Mouse (Mus musculus) forebrain, postnatal 0 days (tissue): ENCODE data around the gene Lipt1. TPM values are rescaled to one million over a fixed set of nuclear protein-coding genes. Genes with fewer than 3 reads are reported as not detected.

Experiments
- ATAC-seq: fragments of 200-750 bp; cut with Nextera tagmentation; 2 replicates; pipeline ENCODE4 v1.8.0; 2017; ENCODE audit warnings: mild to moderate bottlenecking, moderate library complexity
- DNase-seq: peaks from one replicate; pipeline ENCODE4 v3.0.0-alpha.2; 2015
- H3K27ac ChIP-seq: fragments of 300-500 bp; sonication (generic); 2 replicates; pipeline ENCODE4 v1.5.1; 2014; ENCODE audit warnings: low read depth, mild to moderate bottlenecking, antibody characterized with exemption, low read length, moderate library complexity, mixed read lengths
- H3K27me3 ChIP-seq: fragments of 300-500 bp; sonication (generic); 2 replicates; pipeline ENCODE4 v1.6.1; 2014; ENCODE audit warnings: mild to moderate bottlenecking, low read length, mixed read lengths; ENCODE audit not compliant: insufficient read depth
- H3K36me3 ChIP-seq: fragments of 300-500 bp; sonication (generic); 2 replicates; pipeline ENCODE4 v1.6.1; 2014; ENCODE audit warnings: mild to moderate bottlenecking, moderate library complexity; ENCODE audit not compliant: insufficient read depth
- H3K4me1 ChIP-seq: fragments of 300-500 bp; sonication (generic); 2 replicates; pipeline ENCODE4 v1.6.1; 2014; ENCODE audit warnings: antibody characterized with exemption; ENCODE audit not compliant: insufficient read depth
- H3K4me2 ChIP-seq: fragments of 300-500 bp; sonication (generic); 2 replicates; pipeline ENCODE4 v1.6.1; 2014; ENCODE audit warnings: low read depth, mild to moderate bottlenecking, moderate library complexity
- H3K4me3 ChIP-seq: fragments of 300-500 bp; sonication (generic); 2 replicates; pipeline ENCODE4 v1.5.1; 2014; ENCODE audit warnings: low read depth, low read length, mixed read lengths
- H3K9ac ChIP-seq: fragments of 300-500 bp; sonication (generic); 2 replicates; pipeline ENCODE4 v1.6.1; 2014; ENCODE audit warnings: mild to moderate bottlenecking
- H3K9me3 ChIP-seq: fragments of 300-500 bp; sonication (generic); 2 replicates; pipeline ENCODE4 v1.6.1; 2016; ENCODE audit warnings: low read length
- CTCF ChIP-seq: sonication (generic); IDR thresholded peaks from 2 replicates; pipeline ENCODE4 v1.5.1; 2016; ENCODE audit warnings: antibody characterized with exemption, control low read depth, low read depth
- WGBS: fragments of 180-500 bp; shearing (Covaris S2); extraction: QIAGEN DNeasy Blood & Tissue Kit; methylation state at CpG from one replicate; pipeline ENCODE4 v1.1.7; 2014; 5-methylcytosine and 5-hydroxymethylcytosine counted together
- polyA plus RNA-seq: library from polyadenylated mRNA; unstranded; fragments of >200 nt; fragmentation: Nextera tagmentation; extraction: Ambion mirVana; gene quantifications from 2 replicates; pipeline ENCODE4 v1.2.1, GENCODE M21; 2015
- total RNA-seq: library from RNA; depleted of rRNA; stranded (reverse); fragments of >200 nt; gene quantifications from 2 replicates; pipeline ENCODE4 v1.2.3, GENCODE M21; 2014; rRNA removed

The Lipt1 gene
- total and polyA plus RNA-seq, 2 experiments from 2014 or later: 5.7 to 8.1 TPM

DNA sequence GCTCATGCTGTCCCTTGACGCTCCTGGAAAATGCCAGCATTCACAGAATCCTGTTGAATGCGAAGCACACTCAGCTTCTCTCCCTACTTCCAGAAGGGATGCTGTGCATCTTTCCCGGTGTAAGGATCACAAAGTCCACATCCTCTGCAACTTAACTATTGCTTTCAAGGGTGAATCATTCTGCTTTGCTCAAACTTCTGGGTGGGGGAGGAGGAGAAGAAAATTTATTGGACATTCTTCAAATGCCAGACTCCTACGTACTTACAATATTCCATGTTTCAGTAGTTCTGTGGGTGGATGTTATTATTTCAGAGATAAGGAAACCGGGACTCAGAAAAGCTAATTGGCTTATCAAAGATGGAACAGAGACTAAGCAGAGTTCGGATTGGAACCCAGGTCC is 46.6 kb downstream of the Lipt1 start:
- Histone ChIP-seq H3K27ac (no peak overlapping the region), H3K9me3 (no peaks in the 10 kb centered on the region), H3K9ac (no peak overlapping the region), H3K36me3 (no peaks in the 10 kb centered on the region), H3K4me3 (no peak overlapping the region), H3K4me2 (no peak overlapping the region), H3K4me1 (no peaks in the 10 kb centered on the region), H3K27me3 (no peaks in the 10 kb centered on the region)
- no peak for TF ChIP-seq CTCF
- WGBS: 81% methylated on average over 6 of the region's 6 CpGs
- ATAC-seq (no peak), DNase-seq (no peak)

DNA sequence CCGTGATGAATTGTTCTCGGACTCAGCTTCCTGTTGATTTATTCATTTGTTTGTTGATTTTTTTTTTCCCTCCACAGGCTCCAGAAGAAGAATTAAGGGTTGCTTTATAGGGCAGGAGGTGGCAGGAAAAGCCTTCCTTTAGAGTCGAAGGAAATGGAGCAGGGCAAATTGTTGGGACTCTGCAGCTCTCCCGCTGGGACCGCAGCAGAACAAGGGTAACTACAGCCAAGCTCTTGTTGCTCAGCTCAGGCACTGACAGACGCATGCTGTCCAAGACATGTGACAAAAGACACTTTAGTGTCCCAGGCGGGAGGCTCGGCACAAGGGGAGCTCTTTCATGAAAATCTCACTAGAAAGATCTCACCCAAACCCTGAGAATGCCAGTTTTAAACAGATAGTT is 51.0 kb downstream of the Lipt1 start:
- H3K27me3 ChIP-seq: no peaks in the 10 kb centered on the region
- TF ChIP-seq CTCF: no peak
- H3K9ac ChIP-seq: no peak overlapping the region
- H3K36me3 ChIP-seq: no peaks in the 10 kb centered on the region
- no peaks in the 10 kb centered on the region for H3K4me1 ChIP-seq
- no peaks in the 10 kb centered on the region for H3K9me3 ChIP-seq
- H3K27ac ChIP-seq: no peak overlapping the region
- DNase-seq (no peak), ATAC-seq (no peak; the same call in 1 of the 2 replicates)
- WGBS: 44% methylated on average over 8 of the region's 8 CpGs
- H3K4me2 ChIP-seq: no peak overlapping the region
- no peak overlapping the region for H3K4me3 ChIP-seq

Other genes with a start within 250 kb of the Lipt1 start
- gene 2010300C02Rik, start 151.7 kb upstream of the Lipt1 start, total RNA-seq: 20.5 and 22.7 TPM in 2 replicates
- 10.4 and 13.6 TPM in 2 replicates for gene 2010300C02Rik, start 151.7 kb upstream of the Lipt1 start, polyA plus RNA-seq
- 14.8 and 15.9 TPM in 2 replicates for gene Tsga10, start 5.3 kb upstream of the Lipt1 start, total RNA-seq
- gene Tsga10, start 5.3 kb upstream of the Lipt1 start, polyA plus RNA-seq: 10.2 and 10.3 TPM in 2 replicates
- 9.7 and 11.9 TPM in 2 replicates for gene Mitd1, start 18.7 kb downstream of the Lipt1 start, total RNA-seq
- gene Mitd1, start 18.7 kb downstream of the Lipt1 start, polyA plus RNA-seq: 8.1 and 9.5 TPM in 2 replicates
- gene Mrpl30, start 18.7 kb downstream of the Lipt1 start, total RNA-seq: 105 and 153 TPM in 2 replicates
- gene Mrpl30, start 18.7 kb downstream of the Lipt1 start, polyA plus RNA-seq: 291 and 359 TPM in 2 replicates
- gene Lyg2, start 44.8 kb downstream of the Lipt1 start, total RNA-seq: 0.05 TPM in 1 of 2 replicates, not detected in the other
- not detected in 2 replicates for gene Lyg2, start 44.8 kb downstream of the Lipt1 start, polyA plus RNA-seq
- not detected in 2 replicates for gene Lyg1, start 86.0 kb downstream of the Lipt1 start, total RNA-seq
- gene Lyg1, start 86.0 kb downstream of the Lipt1 start, polyA plus RNA-seq: not detected in 2 replicates
- 48.1 and 60.2 TPM in 2 replicates for gene Txndc9, start 126.2 kb downstream of the Lipt1 start, total RNA-seq
- 126 and 129 TPM in 2 replicates for gene Txndc9, start 126.2 kb downstream of the Lipt1 start, polyA plus RNA-seq
- gene Eif5b, start 126.3 kb downstream of the Lipt1 start, total RNA-seq: 10.5 and 21.6 TPM in 2 replicates
- 13.7 and 18.1 TPM in 2 replicates for gene Eif5b, start 126.3 kb downstream of the Lipt1 start, polyA plus RNA-seq